Mouse (Mus musculus): ENCODE data around the gene Fastk. TPM values are rescaled to one million over a fixed set of nuclear protein-coding genes. Genes with fewer than 3 reads are reported as not detected.

The Fastk gene
- polyA plus RNA-seq, 1 experiment from 2014 or later = 117 TPM

GRCm38 (mm10) chr5:24409466-24409865, 35.6 kb downstream of the Fastk start:
- Histone ChIP-seq H3K36me3 (ENCODE audit: insufficient read depth, low read length) (0 out of 2 replicates have a peak, but pooled peaks cover 22% of the 10 kb centered on the region), H3K4me1 (replicated peaks; ENCODE audit: insufficient read depth, low read length) (peaks cover 11% of the 10 kb centered on the region), H3K9me3 (replicated peaks; ENCODE audit: low read length) (no peaks in the 10 kb centered on the region), H3K9ac (ENCODE audit: low read depth, low read length) (no peak overlapping the region), H3K27ac (no peak overlapping the region), H3K4me3 (replicated peaks; ENCODE audit: low read depth, low read length) (no peak overlapping the region), H3K4me2 (ENCODE audit: low read length) (no peak overlapping the region), H3K27me3 (ENCODE audit: insufficient read depth, low read length) (no peaks in the 10 kb centered on the region)
- no peak for DNase-seq (ENCODE audit: low spot score)
- TF ChIP-seq CTCF (IDR thresholded peaks at IDR 0.05; ENCODE audit: low read depth) = no peak
- ATAC-seq (replicated peaks; ENCODE audit: low FRiP score, low read depth) = no peak
- 72% methylated on average over 2 of the region's 2 CpGs for WGBS

DNA sequence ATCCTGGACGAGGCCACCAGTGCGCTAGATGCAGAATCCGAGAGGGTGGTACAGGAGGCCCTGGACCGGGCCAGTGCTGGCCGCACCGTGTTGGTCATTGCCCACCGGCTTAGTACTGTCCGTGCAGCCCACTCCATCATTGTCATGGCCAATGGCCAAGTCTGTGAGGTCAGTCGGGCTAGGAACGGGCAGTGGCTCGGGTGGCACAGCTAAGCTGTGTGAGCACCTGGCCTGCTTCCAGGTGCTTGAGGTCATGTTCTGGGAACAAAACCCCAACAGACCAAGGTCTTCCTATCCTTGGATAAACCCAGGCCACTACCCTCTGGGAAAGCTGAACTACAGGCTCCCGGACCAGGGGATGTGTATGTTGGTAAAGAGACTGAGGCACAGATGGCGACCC, 36.4 kb downstream of the Fastk start:
- Histone ChIP-seq H3K9ac (ENCODE audit: low read depth, low read length) (no peak overlapping the region), H3K4me1 (replicated peaks; ENCODE audit: insufficient read depth, low read length) (peaks cover 6% of the 10 kb centered on the region), H3K27me3 (ENCODE audit: insufficient read depth, low read length) (no peaks in the 10 kb centered on the region), H3K36me3 (ENCODE audit: insufficient read depth, low read length) (peaks cover 24% of the 10 kb centered on the region; the same call in 1 of the 2 replicates), H3K4me2 (ENCODE audit: low read length) (no peak overlapping the region), H3K9me3 (replicated peaks; ENCODE audit: low read length) (no peaks in the 10 kb centered on the region), H3K4me3 (replicated peaks; ENCODE audit: low read depth, low read length) (no peak overlapping the region), H3K27ac (no peak overlapping the region)
- 86% methylated on average over 13 of the region's 13 CpGs for WGBS
- ATAC-seq (replicated peaks; ENCODE audit: low FRiP score, low read depth) = no peak
- no peak for DNase-seq (ENCODE audit: low spot score)
- no peak for TF ChIP-seq CTCF (IDR thresholded peaks at IDR 0.05; ENCODE audit: low read depth)

GRCm38 (mm10) chr5:24405389-24405876, 39.7 kb downstream of the Fastk start:
- H3K27ac ChIP-seq = no peak overlapping the region
- no peak overlapping the region for H3K9ac ChIP-seq (ENCODE audit: low read depth, low read length)
- H3K27me3 ChIP-seq (ENCODE audit: insufficient read depth, low read length) = no peaks in the 10 kb centered on the region
- no peak for DNase-seq (ENCODE audit: low spot score)
- H3K4me1 ChIP-seq (replicated peaks; ENCODE audit: insufficient read depth, low read length) = no peaks in the 10 kb centered on the region
- no peak overlapping the region for H3K4me3 ChIP-seq (replicated peaks; ENCODE audit: low read depth, low read length)
- no peaks in the 10 kb centered on the region for H3K9me3 ChIP-seq (replicated peaks; ENCODE audit: low read length)
- no peak for ATAC-seq (replicated peaks; ENCODE audit: low FRiP score, low read depth)
- WGBS = 58% methylated on average over 3 of the region's 3 CpGs
- peaks cover 35% of the 10 kb centered on the region for H3K36me3 ChIP-seq (ENCODE audit: insufficient read depth, low read length)
- no peak for TF ChIP-seq CTCF (IDR thresholded peaks at IDR 0.05; ENCODE audit: low read depth)
- no peak overlapping the region for H3K4me2 ChIP-seq (ENCODE audit: low read length)

DNA sequence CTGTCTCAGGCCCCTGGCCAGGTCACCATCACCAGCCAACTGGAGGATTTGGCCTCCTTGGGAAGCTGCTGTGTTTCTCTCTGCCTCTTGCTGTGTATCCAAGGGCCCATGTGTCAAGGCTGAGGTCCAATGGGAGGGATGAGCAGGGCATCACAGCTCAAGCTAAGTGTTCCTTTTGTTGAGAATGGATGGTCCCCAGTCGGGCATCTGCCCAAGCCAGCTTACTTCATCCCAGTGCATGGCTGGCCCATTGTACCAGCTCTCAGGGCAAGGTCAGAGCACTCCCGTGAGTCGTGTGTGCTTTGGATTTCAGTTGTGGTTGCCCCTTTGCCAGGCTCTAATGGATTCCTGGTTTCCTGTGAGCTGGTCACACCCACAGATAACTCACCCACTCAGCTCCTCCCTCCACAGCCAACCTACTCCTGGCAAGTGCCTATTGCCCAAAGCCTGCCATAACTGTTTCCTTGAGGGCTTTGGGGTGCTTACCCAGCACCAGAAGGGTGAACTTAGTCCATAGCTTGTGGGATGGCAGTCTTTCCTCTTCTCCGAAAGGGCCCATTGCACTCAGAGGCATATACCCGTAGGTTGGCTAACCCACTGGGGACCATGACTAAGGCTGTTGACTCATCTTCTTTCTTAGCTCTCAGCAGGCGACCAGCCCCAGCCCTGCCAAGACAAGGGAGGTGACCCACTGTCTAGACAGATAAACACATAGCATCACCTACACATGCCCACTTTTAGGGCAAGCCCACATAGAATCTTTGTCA, 40.3 kb downstream of the Fastk start:
- H3K36me3 ChIP-seq (ENCODE audit: insufficient read depth, low read length) = peaks cover 38% of the 10 kb centered on the region
- H3K27me3 ChIP-seq (ENCODE audit: insufficient read depth, low read length) = no peaks in the 10 kb centered on the region
- DNase-seq (ENCODE audit: low spot score) (no peak), ATAC-seq (replicated peaks; ENCODE audit: low FRiP score, low read depth) (no peak)
- H3K4me2 ChIP-seq (ENCODE audit: low read length) = no peak overlapping the region
- TF ChIP-seq CTCF (IDR thresholded peaks at IDR 0.05; ENCODE audit: low read depth) = no peak
- H3K9me3 ChIP-seq (replicated peaks; ENCODE audit: low read length) = no peaks in the 10 kb centered on the region
- H3K4me1 ChIP-seq (replicated peaks; ENCODE audit: insufficient read depth, low read length) = no peaks in the 10 kb centered on the region
- 79% methylated on average over 6 of the region's 6 CpGs for WGBS
- H3K9ac ChIP-seq (ENCODE audit: low read depth, low read length) = no peak overlapping the region
- H3K27ac ChIP-seq = no peak overlapping the region
- H3K4me3 ChIP-seq (replicated peaks; ENCODE audit: low read depth, low read length) = no peak overlapping the region

- TF ChIP-seq CTCF (IDR thresholded peaks at IDR 0.05; ENCODE audit: low read depth) = no peak
- ATAC-seq (replicated peaks; ENCODE audit: low FRiP score, low read depth) (no peak), DNase-seq (ENCODE audit: low spot score) (no peak)
- no peak overlapping the region for H3K4me2 ChIP-seq (ENCODE audit: low read length)
- no peaks in the 10 kb centered on the region for H3K27me3 ChIP-seq (ENCODE audit: insufficient read depth, low read length)
- H3K9ac ChIP-seq (ENCODE audit: low read depth, low read length) = no peak overlapping the region
- WGBS = 76% methylated on average over 9 of the region's 9 CpGs
- no peak overlapping the region for H3K27ac ChIP-seq
- no peaks in the 10 kb centered on the region for H3K4me1 ChIP-seq (replicated peaks; ENCODE audit: insufficient read depth, low read length)
- H3K4me3 ChIP-seq (replicated peaks; ENCODE audit: low read depth, low read length) = no peak overlapping the region
- H3K36me3 ChIP-seq (ENCODE audit: insufficient read depth, low read length) = peaks cover 29% of the 10 kb centered on the region
- no peaks in the 10 kb centered on the region for H3K9me3 ChIP-seq (replicated peaks; ENCODE audit: low read length)
Measured at GRCm38 (mm10) chr5:24401969-24402368, 43.1 kb downstream of the Fastk start.

DNA sequence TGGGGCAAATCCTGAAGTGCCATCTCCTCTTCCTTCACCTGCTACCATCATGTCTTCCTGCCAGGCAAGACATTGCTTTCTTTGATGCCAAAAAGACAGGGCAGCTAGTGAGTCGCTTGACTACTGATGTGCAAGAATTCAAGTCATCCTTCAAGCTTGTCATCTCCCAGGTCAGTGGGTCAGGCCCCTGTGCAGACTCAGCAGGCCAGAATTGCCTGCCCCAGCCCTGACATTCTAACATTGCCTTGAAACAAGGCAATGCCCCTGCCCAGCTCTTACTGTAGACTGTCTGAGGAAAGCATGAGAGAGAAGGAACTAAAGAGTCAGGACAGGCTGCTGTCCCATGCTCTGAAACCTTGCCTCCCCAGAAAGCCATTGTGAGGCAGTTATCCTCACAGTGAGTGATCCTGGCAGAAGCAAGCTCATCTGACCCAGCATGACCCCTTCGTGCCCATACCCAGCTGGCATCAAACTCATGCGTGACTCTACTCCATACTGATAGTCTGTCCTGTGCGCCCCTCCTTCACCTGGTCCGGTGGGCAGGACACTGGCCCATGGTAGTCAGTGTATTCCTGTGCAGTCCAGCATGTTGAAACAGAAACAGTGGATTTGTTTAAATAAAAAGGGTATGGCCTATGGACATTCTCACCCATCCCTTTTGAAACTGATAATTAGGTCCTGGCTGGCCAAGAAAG, 44.0 kb downstream of the Fastk start:
- Histone ChIP-seq H3K4me3 (replicated peaks; ENCODE audit: low read depth, low read length) (no peak overlapping the region), H3K27ac (no peak overlapping the region), H3K36me3 (ENCODE audit: insufficient read depth, low read length) (peaks cover 23% of the 10 kb centered on the region), H3K4me2 (ENCODE audit: low read length) (no peak overlapping the region), H3K27me3 (ENCODE audit: insufficient read depth, low read length) (no peaks in the 10 kb centered on the region), H3K4me1 (replicated peaks; ENCODE audit: insufficient read depth, low read length) (no peaks in the 10 kb centered on the region), H3K9me3 (replicated peaks; ENCODE audit: low read length) (no peaks in the 10 kb centered on the region), H3K9ac (ENCODE audit: low read depth, low read length) (no peak overlapping the region)
- no peak for DNase-seq (ENCODE audit: low spot score)
- 92% methylated on average over 5 of the region's 5 CpGs for WGBS
- ATAC-seq (replicated peaks; ENCODE audit: low FRiP score, low read depth) = no peak
- no peak for TF ChIP-seq CTCF (IDR thresholded peaks at IDR 0.05; ENCODE audit: low read depth)
